In the genomic region with DNA sequence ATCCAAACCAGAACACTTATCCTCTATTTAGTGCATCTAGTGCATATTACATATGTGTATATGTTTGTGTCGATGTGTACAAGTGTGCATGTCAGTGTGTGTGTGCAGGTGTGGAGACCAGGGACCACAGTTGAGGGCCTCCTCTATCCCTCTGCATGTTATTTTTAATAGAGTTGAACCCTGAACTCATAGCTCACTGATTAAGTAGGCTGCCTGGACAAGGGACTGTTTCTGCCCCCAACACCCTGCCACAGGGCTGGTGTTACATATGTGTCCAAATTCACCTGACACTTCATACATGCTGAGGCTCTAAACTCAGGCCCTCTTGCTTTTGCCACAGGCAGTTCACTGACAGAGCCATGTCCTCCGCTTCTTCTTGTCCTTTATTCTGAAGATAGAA, we compare ENCODE assay signal across 17 mouse cellular contexts.
"Had no signal": no experiment of that assay in that cellular context is flagged by ENCODE, and none has a peak within 500 bp of the region (broad histone marks: within the 10 kb centered on the region; RNA-seq: fewer than 3 reads in every experiment).

No protein-coding gene starts in this region.

- H3K4me3 ChIP-seq: layer of hippocampus, adult 2 months; limb, embryonic 10.5 days; limb, embryonic 13.5 days; midbrain, embryonic 13.5 days had no signal

- H3K27ac ChIP-seq: hindbrain, postnatal 0 days; layer of hippocampus, adult 2 months; limb, embryonic 10.5 days; limb, embryonic 13.5 days; liver, embryonic 14.5 days; macrophage; midbrain, embryonic 13.5 days had no signal

- ATAC-seq: hindbrain, postnatal 0 days; inflammation-experienced regulatory T-cells, adult 6 months; intestine, embryonic 16.5 days; liver, postnatal 0 days; lung, postnatal 0 days; midbrain, embryonic 13.5 days; midbrain, embryonic 16.5 days had no signal

- DNase-seq: layer of hippocampus, adult 9-11 months; liver, postnatal 0 days; lung, embryonic 14.5 days; thymus, adult 18-20 months; thymus, postnatal 36 days had no signal

- H3K9ac ChIP-seq: limb, embryonic 13.5 days; liver, embryonic 14.5 days; liver, postnatal 0 days; lung, embryonic 14.5 days; midbrain, embryonic 13.5 days had no signal

- H3K4me2 ChIP-seq: limb, embryonic 13.5 days; liver, embryonic 11.5 days; lung, embryonic 14.5 days; midbrain, embryonic 13.5 days had no signal

- H3K4me1 ChIP-seq: limb, embryonic 10.5 days; limb, embryonic 13.5 days had no signal

- H3K36me3 ChIP-seq: midbrain, embryonic 13.5 days had no signal

- H3K9me3 ChIP-seq: limb, embryonic 10.5 days; limb, embryonic 13.5 days; midbrain, embryonic 13.5 days had no signal

- H3K27me3 ChIP-seq: limb, embryonic 13.5 days; midbrain, embryonic 13.5 days had no signal
